Mouse (Mus musculus) E14TG2a.4 (cell line): ENCODE data around the gene Usp7.

Experiments used
- CTCF ChIP-seq: conservative IDR thresholded peaks from 2 replicates; pipeline ENCODE4 v1.5.1; 2014; ENCODE audit warnings: low read length
- NANOG ChIP-seq: IDR thresholded peaks from 2 replicates; pipeline ENCODE4 v1.6.1; 2014; ENCODE audit warnings: borderline replicate concordance, low read length, mixed read lengths
- POU5F1 ChIP-seq: IDR thresholded peaks from 2 replicates; pipeline ENCODE4 v1.6.1; 2014; ENCODE audit warnings: low read length, borderline replicate concordance

GRCm38 (mm10) chr16:8676228-8676627 is 115.9 kb downstream of the Usp7 start:
- TF ChIP-seq CTCF = no peak
- TF ChIP-seq NANOG = no peak
- no peak for TF ChIP-seq POU5F1
